In the genomic region with DNA sequence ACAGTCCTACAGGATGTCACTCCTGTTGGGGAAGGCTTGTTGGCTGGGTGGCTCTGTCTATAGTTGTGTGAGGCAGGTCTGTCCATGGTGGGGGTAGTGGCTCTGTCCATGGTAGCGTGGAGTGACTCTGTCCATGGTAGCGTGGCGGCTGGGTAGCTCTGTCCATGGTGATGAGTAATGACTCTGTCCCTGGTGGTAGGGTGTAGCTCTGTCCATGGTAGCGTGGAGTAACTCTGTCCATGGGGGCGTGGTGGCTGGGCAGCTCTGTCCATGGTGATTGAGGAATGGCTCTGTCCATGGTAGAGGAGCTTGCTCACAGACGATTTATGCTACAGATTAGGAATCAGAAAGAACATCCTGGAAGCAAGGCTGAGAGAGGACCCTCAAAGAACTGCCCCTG, we compare ENCODE assay signal across 8 mouse cellular contexts. TPM values are rescaled to one million over a fixed set of nuclear protein-coding genes. Genes with fewer than 3 reads are reported as not detected.
DNase-seq lines count a peak whose midpoint lies in the region; TF ChIP-seq lines count a peak whose summit lies in the region.

No protein-coding gene starts in this region.

- dilution Hi-C loops in CH12.LX (cut with MboI; ENCODE audit: extremely low pct_ligation_motif_present, extremely low pct_unique_long_range_greater_than_20kb, low sequenced_read_pairs), result no loop called here

- no peak overlapping the region for H3K4me2 ChIP-seq in CH12.LX (ENCODE audit: insufficient read depth, low read depth, poor library complexity, severe bottlenecking)

- TF ChIP-seq CTCF in CH12.LX (conservative IDR thresholded peaks at IDR 0.05 in 1 of 2, IDR thresholded peaks at IDR 0.05 in 1 of 2; ENCODE audit: low read depth in 2 of 2, low read length in 2 of 2), result no peak

- H3K27ac ChIP-seq in CH12.LX (ENCODE audit: insufficient read depth, low read depth), result no peak overlapping the region
- H3K27ac ChIP-seq in heart, embryonic 10.5 days, result no peak overlapping the region

- no peaks in the 10 kb centered on the region for H3K36me3 ChIP-seq in CH12.LX (replicated peaks in 1 of 2; ENCODE audit: control insufficient read depth in 1 of 2, insufficient read depth in 1 of 2, low read length in 1 of 2)
- no peaks in the 10 kb centered on the region for H3K36me3 ChIP-seq in heart, embryonic 10.5 days

- no peak for TF ChIP-seq RAD21 in CH12.LX (IDR thresholded peaks at IDR 0.05; ENCODE audit: low read depth, low read length)

- H3K79me2 ChIP-seq in CH12.LX (replicated peaks; ENCODE audit: control insufficient read depth, extremely low read depth, insufficient read depth, poor library complexity, severe bottlenecking), result no peaks in the 10 kb centered on the region

- no peaks in the 10 kb centered on the region for H3K4me1 ChIP-seq in CH12.LX (ENCODE audit: control insufficient read depth in 1 of 2, insufficient read depth in 2 of 2)
- H3K4me1 ChIP-seq in heart, embryonic 10.5 days, result no peaks in the 10 kb centered on the region

- no peak for TF ChIP-seq POLR2A in CH12.LX (IDR thresholded peaks at IDR 0.05; ENCODE audit: low read depth, low read length)

- H3K27me3 ChIP-seq in CH12.LX (replicated peaks), result no peaks in the 10 kb centered on the region
- H3K27me3 ChIP-seq in heart, embryonic 10.5 days (ENCODE audit: insufficient read depth, poor library complexity, severe bottlenecking), result peaks cover 14% of the 10 kb centered on the region; the same call in 1 of the 2 replicates

- H3K9me3 ChIP-seq in CH12.LX (replicated peaks; ENCODE audit: low read length), result peaks cover 15% of the 10 kb centered on the region
- H3K9me3 ChIP-seq in heart, embryonic 10.5 days, result no peaks in the 10 kb centered on the region

- in situ Hi-C loops in CH12.LX (cut with MboI; ENCODE audit: low pct_ligation_motif_present, low pct_unique_long_range_greater_than_20kb, low sequenced_read_pairs), result loop anchor here (10.0 kb wide), 1 partner anchor 286 kb away; no protein-coding TSS in a partner anchor

- DNase-seq in CH12.LX (ENCODE audit: extremely low read depth), result no peak
- peak; percentile 51 to 72 for DNase-seq in adrenal gland, adult (ENCODE audit: inconsistent age in 2 of 2, low spot score in 1 of 2)
- DNase-seq in heart, embryonic 10.5 days (ENCODE audit: low spot score), result peak; percentile 88
- peak; percentile 17 to 41 for DNase-seq in kidney, adult 8-10 months
- peak; percentile 1 for DNase-seq in lung, postnatal 25 days (ENCODE audit: low spot score)
- no peak for DNase-seq in cerebellum, adult 9-11 months
- no peak for DNase-seq in layer of hippocampus, adult 9-11 months
- no peak for DNase-seq in left cerebral cortex, postnatal 4 days

- TF ChIP-seq EP300 in CH12.LX (IDR thresholded peaks at IDR 0.05; ENCODE audit: low read length), result no peak

- H3K9ac ChIP-seq in CH12.LX (ENCODE audit: insufficient read depth, low read depth), result no peak overlapping the region

- intact Hi-C loops in left cerebral cortex, postnatal 4 days (cut with DNase I), result no loop called here

- WGBS in heart, embryonic 10.5 days, result 11% methylated on average over 6 of the region's 6 CpGs

- no peak overlapping the region for H3K4me3 ChIP-seq in CH12.LX (replicated peaks in 1 of 3; ENCODE audit: low read depth in 2 of 3, low read length in 2 of 3, poor library complexity in 1 of 3)
- no peak overlapping the region for H3K4me3 ChIP-seq in heart, embryonic 10.5 days

TF ChIP-seq in CH12.LX, 34 proteins besides CTCF, POLR2A, EP300 and RAD21:
- TF ChIP-seq SIN3A (IDR thresholded peaks at IDR 0.05; ENCODE audit: low read length) (peak; percentile 76; the same call in 1 of the 2 replicates), SMC3 (IDR thresholded peaks at IDR 0.05; ENCODE audit: low read depth, low read length) (no peak)

RNA-seq across cellular contexts. Expression of gene Igsf21, which starts 12.4 kb away (rescaled TPM):
- total RNA-seq in CH12.LX (2012; rRNA removed), result not detected in 2 replicates
- total RNA-seq in CH12.LX (2014; rRNA removed), result not detected in 2 replicates
- not detected in 2 replicates for polyA plus RNA-seq in CH12.LX (2012; ENCODE audit: insufficient read length, low read depth)
- 0.16 and 0.68 TPM in 2 replicates for polyA plus RNA-seq in heart, embryonic 10.5 days (2016; fragmentation: Nextera tagmentation; extraction: Ambion mirVana)
- total RNA-seq in left cerebral cortex, postnatal 4 days (2021), result 100 to 1,000 TPM; 104 to 114 TPM

Comparison
In these comparisons a context has a peak if more than half of its experiments do, and no peak if none do; other contexts are left out.
1. DNase-seq: peak in adrenal gland, adult (2 of 2), heart, embryonic 10.5 days (single experiment), kidney, adult 8-10 months (2 of 2) and lung, postnatal 25 days (single experiment); none in CH12.LX (single experiment), cerebellum, adult 9-11 months (single experiment), layer of hippocampus, adult 9-11 months (single experiment) and left cerebral cortex, postnatal 4 days (single experiment).
2. RNA of gene Igsf21, which starts 12.4 kb away (total RNA-seq): 104 to 114 TPM in left cerebral cortex, postnatal 4 days; not detected in CH12.LX; every median in the first group is over 100 times any median in the second.